Mouse (Mus musculus) hindbrain, embryonic 11.5 days (tissue): Measurements from ENCODE around the gene Resp18. TPM values are rescaled to one million over a fixed set of nuclear protein-coding genes. Genes with fewer than 3 reads are reported as not detected.

ENCODE experiments used
- ATAC-seq: fragments of 200-750 bp; cut with Nextera tagmentation; 2 replicates; pipeline ENCODE4 v1.8.0; 2017; ENCODE audit warnings: mild to moderate bottlenecking, moderate TSS enrichment, moderate library complexity; ENCODE audit not compliant: low FRiP score
- DNase-seq: peaks from one replicate; pipeline ENCODE4 v3.0.0-alpha.2; 2015; ENCODE audit warnings: low spot score
- H3K27ac ChIP-seq: fragments of 300-500 bp; sonication (generic); 2 replicates; pipeline ENCODE4 v1.5.1; 2014; ENCODE audit warnings: mild to moderate bottlenecking, low read depth, low read length
- H3K27me3 ChIP-seq: fragments of 300-500 bp; sonication (generic); 2 replicates; pipeline ENCODE4 v1.6.1; 2014; ENCODE audit warnings: mild to moderate bottlenecking, low read length, moderate library complexity, mixed read lengths; ENCODE audit not compliant: control insufficient read depth, insufficient read depth
- H3K36me3 ChIP-seq: fragments of 300-500 bp; sonication (generic); 2 replicates; pipeline ENCODE4 v1.6.1; 2014; ENCODE audit warnings: mild to moderate bottlenecking, low read length, moderate library complexity, mixed read lengths; ENCODE audit not compliant: control insufficient read depth, insufficient read depth
- H3K4me1 ChIP-seq: fragments of 300-500 bp; sonication (generic); replicated peaks from 2 replicates; pipeline ENCODE4 v1.6.1; 2014; ENCODE audit warnings: low read length, mixed read lengths; ENCODE audit not compliant: control insufficient read depth, insufficient read depth
- H3K4me2 ChIP-seq: fragments of 300-500 bp; sonication (generic); replicated peaks from 2 replicates; pipeline ENCODE4 v1.6.1; 2014; ENCODE audit warnings: mild to moderate bottlenecking, low read depth, low read length
- H3K4me3 ChIP-seq: fragments of 300-500 bp; sonication (generic); 2 replicates; pipeline ENCODE4 v1.5.1; 2014; ENCODE audit warnings: low read depth, low read length
- H3K9ac ChIP-seq: fragments of 300-500 bp; sonication (generic); 2 replicates; pipeline ENCODE4 v1.6.1; 2014; ENCODE audit warnings: low read depth, low read length
- H3K9me3 ChIP-seq: fragments of 300-500 bp; sonication (generic); 2 replicates; pipeline ENCODE4 v1.6.1; 2016; ENCODE audit warnings: low read length; ENCODE audit not compliant: control insufficient read depth
- WGBS: fragments of 180-500 bp; shearing (Covaris S2); extraction: QIAGEN DNeasy Blood & Tissue Kit; methylation state at CpG from one replicate; pipeline ENCODE4 v1.1.7; 2014; 5-methylcytosine and 5-hydroxymethylcytosine counted together
- polyA plus RNA-seq: library from polyadenylated mRNA; unstranded; fragments of >200 nt; fragmentation: Nextera tagmentation; extraction: Ambion mirVana; gene quantifications from 2 replicates; pipeline ENCODE4 v1.2.1, GENCODE M21; 2014

Gene Resp18
- polyA plus RNA-seq, 1 experiment from 2014 or later = 32.3 TPM

- DNase-seq (no peak), ATAC-seq (no peak)
- no peaks in the 10 kb centered on the region for H3K36me3 ChIP-seq
- no peak overlapping the region for H3K9ac ChIP-seq
- H3K9me3 ChIP-seq = no peaks in the 10 kb centered on the region
- H3K4me1 ChIP-seq = peaks cover 3% of the 10 kb centered on the region
- H3K4me2 ChIP-seq = no peak overlapping the region
- 76% methylated on average over 6 of the region's 6 CpGs for WGBS
- peaks cover 24% of the 10 kb centered on the region for H3K27me3 ChIP-seq
- no peak overlapping the region for H3K27ac ChIP-seq
- H3K4me3 ChIP-seq = no peak overlapping the region
Measured at GRCm38 (mm10) chr1:75223532-75223931, 54.7 kb downstream of the Resp18 start.

GRCm38 (mm10) chr1:75222926-75223325 lies 55.3 kb downstream of the Resp18 start:
- DNase-seq (no peak), ATAC-seq (no peak)
- peaks cover 5% of the 10 kb centered on the region for H3K4me1 ChIP-seq
- no peaks in the 10 kb centered on the region for H3K36me3 ChIP-seq
- H3K27ac ChIP-seq = no peak overlapping the region
- no peak overlapping the region for H3K9ac ChIP-seq
- no peak overlapping the region for H3K4me3 ChIP-seq
- WGBS = 84% methylated on average over 6 of the region's 6 CpGs
- no peak overlapping the region for H3K4me2 ChIP-seq
- no peaks in the 10 kb centered on the region for H3K9me3 ChIP-seq
- peaks cover 30% of the 10 kb centered on the region for H3K27me3 ChIP-seq

Other genes starting within 250 kb of the Resp18 start
- gene Nhej1, start 153.2 kb downstream of the Resp18 start, polyA plus RNA-seq = 14.8 and 15.2 TPM in 2 replicates
- gene Slc23a3, start 144.5 kb downstream of the Resp18 start, polyA plus RNA-seq = not detected in 2 replicates
- 47.4 and 49.0 TPM in 2 replicates for gene Cnppd1, start 135.7 kb downstream of the Resp18 start, polyA plus RNA-seq
- gene Retreg2, start 135.6 kb downstream of the Resp18 start, polyA plus RNA-seq = 50.3 and 58.4 TPM in 2 replicates
- gene Zfand2b, start 109.8 kb downstream of the Resp18 start, polyA plus RNA-seq = 37.4 and 37.7 TPM in 2 replicates
- gene Abcb6, start 98.0 kb downstream of the Resp18 start, polyA plus RNA-seq = 21.8 and 23.9 TPM in 2 replicates
- 12.8 and 14.9 TPM in 2 replicates for gene Ankzf1, start 86.3 kb downstream of the Resp18 start, polyA plus RNA-seq
- 17.4 and 18.6 TPM in 2 replicates for gene Atg9a, start 86.2 kb downstream of the Resp18 start, polyA plus RNA-seq
- 18.0 and 19.5 TPM in 2 replicates for gene Glb1l, start 67.6 kb downstream of the Resp18 start, polyA plus RNA-seq
- 110 and 125 TPM in 2 replicates for gene Stk16, start 67.6 kb downstream of the Resp18 start, polyA plus RNA-seq
- 10.7 and 12.4 TPM in 2 replicates for gene Tuba4a, start 58.5 kb downstream of the Resp18 start, polyA plus RNA-seq
- not detected in 2 replicates for gene A630095N17Rik, start 46.3 kb downstream of the Resp18 start, polyA plus RNA-seq
- 17.8 and 21.4 TPM in 2 replicates for gene Dnajb2, start 42.0 kb downstream of the Resp18 start, polyA plus RNA-seq
- 3.5 and 6.0 TPM in 2 replicates for gene Ptprn, start 13.9 kb downstream of the Resp18 start, polyA plus RNA-seq
- 154 and 165 TPM in 2 replicates for gene Dnpep, start 39.6 kb upstream of the Resp18 start, polyA plus RNA-seq
- 2.1 and 2.4 TPM in 2 replicates for gene Des, start 81.9 kb upstream of the Resp18 start, polyA plus RNA-seq
- gene Speg, start 96.9 kb upstream of the Resp18 start, polyA plus RNA-seq = 11.1 and 12.7 TPM in 2 replicates
- 53.8 and 56.3 TPM in 2 replicates for gene Gmppa, start 157.5 kb upstream of the Resp18 start, polyA plus RNA-seq
- gene Asic4, start 172.0 kb upstream of the Resp18 start, polyA plus RNA-seq = 1.9 and 4.4 TPM in 2 replicates
- 17.8 and 20.2 TPM in 2 replicates for gene Chpf, start 200.9 kb upstream of the Resp18 start, polyA plus RNA-seq
- gene Tmem198, start 201.1 kb upstream of the Resp18 start, polyA plus RNA-seq = 11.1 and 11.6 TPM in 2 replicates
- 34.0 and 34.4 TPM in 2 replicates for gene Obsl1, start 228.0 kb upstream of the Resp18 start, polyA plus RNA-seq
- 1.3 and 2.0 TPM in 2 replicates for gene Inha, start 228.7 kb upstream of the Resp18 start, polyA plus RNA-seq
- gene Stk11ip, start 243.1 kb upstream of the Resp18 start, polyA plus RNA-seq = 11.8 and 13.4 TPM in 2 replicates